Mouse (Mus musculus) small intestine, adult 2 months (tissue): Measurements from ENCODE around the gene Fcamr. TPM values are rescaled to one million over a fixed set of nuclear protein-coding genes. Genes with fewer than 3 reads are reported as not detected.
A peak's percentile ranks its signal among the peaks of the same experiment; 100 is the strongest.

Experiments used
- H3K27ac ChIP-seq: fragments of 200-500 bp; 2 replicates; pipeline ENCODE4 v1.5.1; 2012; ENCODE audit warnings: low read depth, low read length, control low read depth, inconsistent platforms; ENCODE audit not compliant: insufficient read depth
- H3K27me3 ChIP-seq: fragments of 200-500 bp; 2 replicates; pipeline ENCODE4 v1.6.1; 2012; ENCODE audit warnings: mild to moderate bottlenecking, moderate library complexity, low read length, inconsistent platforms; ENCODE audit not compliant: control insufficient read depth, insufficient read depth
- H3K36me3 ChIP-seq: fragments of 200-500 bp; 2 replicates; pipeline ENCODE4 v1.6.1; 2012; ENCODE audit warnings: mild to moderate bottlenecking, low read length, control low read depth, inconsistent platforms; ENCODE audit not compliant: control insufficient read depth, insufficient read depth
- H3K4me1 ChIP-seq: fragments of 200-500 bp; 2 replicates; pipeline ENCODE4 v1.6.1; 2012; ENCODE audit warnings: low read length, inconsistent platforms, mixed read lengths; ENCODE audit not compliant: control insufficient read depth, insufficient read depth, insufficient read length
- H3K4me3 ChIP-seq: fragments of 200-500 bp; 2 replicates; pipeline ENCODE4 v1.5.1; 2012; ENCODE audit warnings: low read depth, mild to moderate bottlenecking, control low read depth, inconsistent platforms, low read length, moderate library complexity
- CTCF ChIP-seq: fragments of 200-500 bp; IDR thresholded peaks from 2 replicates; pipeline ENCODE4 v1.5.1; 2012; ENCODE audit warnings: low read depth, mild to moderate bottlenecking, control low read depth, inconsistent platforms, low read length, moderate library complexity, mixed read lengths; ENCODE audit not compliant: insufficient replicate concordance, insufficient read length; ENCODE audit errors: extremely low read depth
- POLR2A ChIP-seq: fragments of 200-500 bp; IDR thresholded peaks from 2 replicates; pipeline ENCODE4 v1.6.1; 2012; ENCODE audit warnings: low read depth, mild to moderate bottlenecking, control low read depth, inconsistent platforms, low read length, moderate library complexity
- WGBS: fragments of 180-500 bp; shearing (Covaris S2); methylation state at CpG from one replicate; pipeline ENCODE4 v1.1.7; 2018; 5-methylcytosine and 5-hydroxymethylcytosine counted together
- polyA plus RNA-seq: library from polyadenylated mRNA; depleted of rRNA; stranded (reverse); fragments of >200 nt; gene quantifications from 2 replicates; pipeline ENCODE4 v1.2.3, GENCODE M21; 2012; rRNA removed

Gene Fcamr
- polyA plus RNA-seq, result 0.74 and 1.6 TPM in 2 replicates

- no peaks in the 10 kb centered on the region for H3K36me3 ChIP-seq
- TF ChIP-seq CTCF, result no peak
- no peak for TF ChIP-seq POLR2A
Observed at GRCm38 (mm10) chr1:130800602-130801001, at the start of gene Fcamr. Fcamr (plus strand) TSS chr1:130800902.

GRCm38 (mm10) chr1:130759689-130760088 lies 41.0 kb upstream of the Fcamr start:
- Histone ChIP-seq H3K36me3 (no peaks in the 10 kb centered on the region), H3K4me3 (no peak overlapping the region), H3K27ac (peak overlapping the region; percentile 99; the same call in 1 of the 2 replicates), H3K27me3 (no peaks in the 10 kb centered on the region), H3K4me1 (peaks cover 32% of the 10 kb centered on the region)
- 25% methylated on average over 9 of the region's 9 CpGs for WGBS
- TF ChIP-seq CTCF (no peak), POLR2A (no peak)

More at GRCm38 (mm10) chr1:130800602-130801001, at the start of gene Fcamr:
- no peaks in the 10 kb centered on the region for H3K27me3 ChIP-seq
- peak within 1 kb of the TSS; percentile 9; the same call in 1 of the 2 replicates for H3K27ac ChIP-seq
- WGBS, result 88% methylated on average over 8 of the region's 8 CpGs
- no peak within 1 kb of the TSS for H3K4me3 ChIP-seq
- H3K4me1 ChIP-seq, result peaks cover 46% of the 10 kb centered on the region

- peaks cover 43% of the 10 kb centered on the region for H3K4me1 ChIP-seq
- no peaks in the 10 kb centered on the region for H3K27me3 ChIP-seq
- peak overlapping the region; percentile 99 for H3K27ac ChIP-seq
- no peak for TF ChIP-seq POLR2A
- no peak overlapping the region for H3K4me3 ChIP-seq
- H3K36me3 ChIP-seq, result no peaks in the 10 kb centered on the region
- 17% methylated on average over 1 of the region's 1 CpGs for WGBS
Observed at GRCm38 (mm10) chr1:130761597-130761996, 39.1 kb upstream of the Fcamr start.

- peak overlapping the region; percentile 88 for H3K27ac ChIP-seq
- no peaks in the 10 kb centered on the region for H3K36me3 ChIP-seq
- peaks cover 48% of the 10 kb centered on the region for H3K4me1 ChIP-seq
- no peaks in the 10 kb centered on the region for H3K27me3 ChIP-seq
- 42% methylated on average over 3 of the region's 3 CpGs for WGBS
- no peak overlapping the region for H3K4me3 ChIP-seq
- TF ChIP-seq POLR2A, result no peak
- no peak for TF ChIP-seq CTCF
Observed at GRCm38 (mm10) chr1:130762045-130762760, 38.5 kb upstream of the Fcamr start.

- peak overlapping the region; percentile 10; the same call in 1 of the 2 replicates for H3K4me3 ChIP-seq
- H3K36me3 ChIP-seq, result no peaks in the 10 kb centered on the region
- peak overlapping the region; percentile 92 for H3K27ac ChIP-seq
- peaks cover 49% of the 10 kb centered on the region for H3K4me1 ChIP-seq
- no peaks in the 10 kb centered on the region for H3K27me3 ChIP-seq
- WGBS, result 25% methylated on average over 12 of the region's 12 CpGs
- TF ChIP-seq CTCF (no peak), POLR2A (peak; percentile 80; the same call in 1 of the 2 replicates)
Observed at GRCm38 (mm10) chr1:130764027-130764461, 36.7 kb upstream of the Fcamr start.

GRCm38 (mm10) chr1:130767066-130767465 lies 33.6 kb upstream of the Fcamr start:
- H3K4me3 ChIP-seq, result no peak overlapping the region
- no peaks in the 10 kb centered on the region for H3K27me3 ChIP-seq
- no peaks in the 10 kb centered on the region for H3K36me3 ChIP-seq
- 64% methylated on average over 5 of the region's 5 CpGs for WGBS
- H3K27ac ChIP-seq, result 0 out of 2 replicates have a peak overlapping the region, but pooled peaks have one; percentile 12
- peaks cover 37% of the 10 kb centered on the region; the same call in 1 of the 2 replicates for H3K4me1 ChIP-seq
- no peak for TF ChIP-seq POLR2A
- no peak for TF ChIP-seq CTCF

GRCm38 (mm10) chr1:130769925-130770324 lies 30.8 kb upstream of the Fcamr start:
- Histone ChIP-seq H3K27me3 (no peaks in the 10 kb centered on the region), H3K36me3 (no peaks in the 10 kb centered on the region), H3K4me1 (peaks cover 22% of the 10 kb centered on the region; the same call in 1 of the 2 replicates), H3K27ac (no peak overlapping the region), H3K4me3 (no peak overlapping the region)
- no peak for TF ChIP-seq CTCF
- TF ChIP-seq POLR2A, result no peak
- 88% methylated on average over 2 of the region's 2 CpGs for WGBS
